In the genomic region with DNA sequence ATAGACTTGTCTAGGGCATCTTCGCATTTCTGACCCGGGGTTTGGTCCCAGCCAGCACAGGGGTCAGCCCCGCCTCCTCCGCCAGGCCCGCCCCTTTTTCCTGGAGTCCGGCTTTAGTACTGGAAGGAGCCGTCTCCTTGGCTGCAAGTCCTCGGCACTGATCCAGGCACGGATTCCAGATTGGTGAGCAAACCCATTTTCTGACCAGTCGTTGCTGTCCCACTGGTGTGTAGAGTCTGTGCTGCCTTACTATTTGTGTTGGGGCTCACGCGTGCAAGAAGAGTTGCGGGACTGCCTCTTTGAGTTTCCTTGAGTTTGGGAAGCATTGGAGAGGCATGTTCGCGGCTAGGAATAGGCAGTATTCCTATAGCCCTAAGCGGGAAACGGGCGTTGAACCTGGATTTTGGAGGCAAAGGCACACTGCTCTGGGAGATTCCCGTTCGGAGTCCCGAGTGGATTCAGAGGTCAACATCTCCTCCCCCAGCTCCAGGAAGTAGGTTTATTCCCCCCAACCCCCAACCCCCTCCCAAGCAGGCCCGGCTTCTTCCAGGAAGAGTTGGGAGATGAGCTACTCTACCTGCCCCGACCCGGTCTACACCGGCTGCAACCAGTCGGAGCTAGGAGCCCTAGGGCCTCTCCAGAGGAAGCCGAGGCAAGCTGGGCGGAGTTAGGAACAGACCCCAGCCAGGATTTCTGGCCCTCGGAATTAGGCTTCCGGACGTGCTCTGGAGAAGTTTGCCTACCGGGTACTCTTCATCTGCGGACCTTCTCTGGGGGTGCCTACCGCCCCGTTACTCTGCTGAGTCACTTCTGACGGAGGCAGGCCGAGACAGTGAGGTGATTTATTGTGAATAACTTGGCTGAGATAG, we compare ENCODE assay signal across 8 mouse cellular contexts. TPM values are rescaled to one million over a fixed set of nuclear protein-coding genes. Genes with fewer than 3 reads are reported as not detected.
DNase-seq lines count a peak whose midpoint lies in the region; ATAC-seq lines count a peak whose summit lies in the region.

Trim6 (plus strand) TSS at position 93 of the 869 bp plus-strand sequence.

- no peaks in the 10 kb centered on the region for H3K36me3 ChIP-seq in forebrain, embryonic 14.5 days (ENCODE audit: control insufficient read depth, insufficient read depth, low read length)

- ATAC-seq in forebrain, embryonic 14.5 days = peak; percentile 70
- peak; percentile 64 for ATAC-seq in megakaryocyte progenitor cell, adult 5-6 weeks (replicated peaks; ENCODE audit: poor library complexity)
- ATAC-seq in frontal cortex, adult (ENCODE audit: low TSS enrichment) = no peak

- no peaks in the 10 kb centered on the region for H3K4me1 ChIP-seq in forebrain, embryonic 14.5 days (ENCODE audit: control insufficient read depth, insufficient read depth, low read length)

- intact Hi-C loops in heart, postnatal 36 days (cut with DNase I) = no loop called here
- intact Hi-C loops in left cerebral cortex, postnatal 4 days (cut with DNase I) = no loop called here

- H3K9me3 ChIP-seq in forebrain, embryonic 14.5 days (replicated peaks; ENCODE audit: control insufficient read depth, low read length) = no peaks in the 10 kb centered on the region

- DNase-seq in NIH3T3 (ENCODE audit: low read depth) = peak; percentile 83
- DNase-seq in adrenal gland, postnatal 25 days = peak; percentile 91
- peak; percentile 29 for DNase-seq in forebrain, embryonic 14.5 days (ENCODE audit: low spot score)
- peak; percentile 82 to 87 for DNase-seq in heart, postnatal 36 days
- DNase-seq in left cerebral cortex, postnatal 4 days = peak; percentile 57
- peak; percentile 46 for DNase-seq in skeletal muscle tissue, adult 2 months (ENCODE audit: low read depth, low spot score)

- peak within 1 kb of the TSS; percentile 13 for H3K4me3 ChIP-seq in forebrain, embryonic 14.5 days (ENCODE audit: low read depth, low read length)

- H3K9ac ChIP-seq in forebrain, embryonic 14.5 days (ENCODE audit: low read length) = no peak within 1 kb of the TSS

- 3% methylated on average over 37 of the region's 37 CpGs for WGBS in forebrain, embryonic 14.5 days

- no peaks in the 10 kb centered on the region for H3K27me3 ChIP-seq in forebrain, embryonic 14.5 days (replicated peaks; ENCODE audit: control insufficient read depth, insufficient read depth, low read length)

- H3K27ac ChIP-seq in forebrain, embryonic 14.5 days (ENCODE audit: low read depth, low read length) = no peak within 1 kb of the TSS

- H3K4me2 ChIP-seq in forebrain, embryonic 14.5 days (ENCODE audit: low read length) = peak within 1 kb of the TSS; percentile 39

RNA-seq across cellular contexts. Expression of gene Trim6, which starts in this region (rescaled TPM):
- 0.48 and 1.2 TPM in 2 replicates for total RNA-seq in adrenal gland, postnatal 25 days (2021)
- polyA plus RNA-seq in forebrain, embryonic 14.5 days (2014; fragmentation: Nextera tagmentation; extraction: Ambion mirVana) = 0.27 TPM in 1 of 2 replicates, not detected in the other
- under 1 TPM; 0.14 to 0.89 TPM for total RNA-seq in heart, postnatal 36 days (2021)
- under 1 TPM; 0.24 to 0.28 TPM for total RNA-seq in left cerebral cortex, postnatal 4 days (2021)
- 2.3 and 3.7 TPM in 2 replicates for total RNA-seq in megakaryocyte progenitor cell, adult 5-6 weeks (2015)
- total RNA-seq in megakaryocyte progenitor cell, adult 5-6 weeks (2017) = 2.1 and 2.5 TPM in 2 replicates

Comparison
In these comparisons a context has a peak if more than half of its experiments do, and no peak if none do; other contexts are left out.
1. Peak in DNase-seq, ATAC-seq, H3K4me3 ChIP-seq and H3K4me2 ChIP-seq in forebrain, embryonic 14.5 days; RNA of the gene not detected or under 1 TPM.
2. Peak in DNase-seq in heart, postnatal 36 days; RNA of the gene not detected or under 1 TPM.
3. Peak in DNase-seq in left cerebral cortex, postnatal 4 days; RNA of the gene not detected or under 1 TPM.
4. DNase-seq: peak in every context shown above with its lines; median percentile 91 in adrenal gland, postnatal 25 days; 84 in heart, postnatal 36 days; 83 in NIH3T3; 57 in left cerebral cortex, postnatal 4 days; 46 in skeletal muscle tissue, adult 2 months; 29 in forebrain, embryonic 14.5 days.